Comparison of ENCODE assay signal across 26 mouse cellular contexts in the genomic region with DNA sequence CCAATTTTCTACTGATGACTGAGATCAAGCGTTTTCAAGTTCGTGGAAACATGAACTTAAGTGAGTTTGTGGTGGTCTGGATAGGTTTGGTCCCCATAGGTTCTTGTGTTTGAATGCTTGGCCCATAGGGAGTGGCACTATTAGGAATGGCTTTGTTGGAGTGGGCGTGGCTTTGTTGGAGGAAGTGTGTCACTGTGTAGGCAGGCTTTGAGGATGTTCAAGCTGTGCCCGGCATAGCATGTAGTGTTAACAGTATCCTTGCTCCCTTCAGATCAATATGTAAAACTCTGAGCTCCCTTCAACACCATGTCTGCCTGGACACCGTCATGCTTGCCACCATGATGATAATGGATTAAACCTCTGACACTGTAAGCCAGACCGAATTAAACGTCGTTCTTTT.
"Had no signal": no experiment of that assay in that cellular context is flagged by ENCODE, and none has a peak within 500 bp of the region (broad histone marks: within the 10 kb centered on the region; RNA-seq: fewer than 3 reads in every experiment).

No protein-coding gene starts in this region.

- H3K4me1 ChIP-seq: embryonic facial prominence, embryonic 13.5 days had no signal

- H3K36me3 ChIP-seq: embryonic facial prominence, embryonic 10.5 days; embryonic facial prominence, embryonic 12.5 days; embryonic facial prominence, embryonic 13.5 days; embryonic facial prominence, embryonic 15.5 days; forebrain, embryonic 10.5 days; forebrain, embryonic 12.5 days; forebrain, embryonic 15.5 days; heart, embryonic 10.5 days; heart, embryonic 12.5 days had no signal

- H3K27me3 ChIP-seq: embryonic facial prominence, embryonic 12.5 days; embryonic facial prominence, embryonic 13.5 days; embryonic facial prominence, embryonic 15.5 days; forebrain, embryonic 12.5 days; forebrain, embryonic 13.5 days; forebrain, embryonic 15.5 days; heart, embryonic 12.5 days had no signal

- H3K27ac ChIP-seq: embryonic facial prominence, embryonic 10.5 days; embryonic facial prominence, embryonic 12.5 days; embryonic facial prominence, embryonic 13.5 days; embryonic facial prominence, embryonic 15.5 days; forebrain, embryonic 10.5 days; forebrain, embryonic 12.5 days; forebrain, embryonic 13.5 days; forebrain, embryonic 15.5 days; gastrocnemius, adult 2 months; heart, embryonic 10.5 days had no signal

- H3K4me3 ChIP-seq: embryonic facial prominence, embryonic 10.5 days; embryonic facial prominence, embryonic 12.5 days; embryonic facial prominence, embryonic 13.5 days; embryonic facial prominence, embryonic 15.5 days; erythroblast, embryonic 14.5 days; forebrain, embryonic 10.5 days; forebrain, embryonic 12.5 days; forebrain, embryonic 13.5 days; forebrain, embryonic 15.5 days; gastrocnemius, adult 2 months; heart, embryonic 10.5 days; heart, embryonic 12.5 days had no signal

- ATAC-seq: forebrain, embryonic 13.5 days; forebrain, embryonic 14.5 days; forebrain, embryonic 15.5 days; forebrain, embryonic 16.5 days; forebrain, postnatal 0 days had no signal

- DNase-seq: cerebellum, adult 9-11 months; cerebellum, postnatal 10 days; cerebellum, postnatal 14 days; cerebellum, postnatal 25 days; cerebellum, postnatal 36 days; embryo, embryonic 11 days; forebrain, postnatal 0 days; gastrocnemius, adult 2 months; gastrocnemius, postnatal 10 days; gastrocnemius, postnatal 14 days; gastrocnemius, postnatal 25 days; gastrocnemius, postnatal 36 days; heart, adult 18-20 months had no signal

- H3K9ac ChIP-seq: embryonic facial prominence, embryonic 12.5 days; embryonic facial prominence, embryonic 13.5 days; embryonic facial prominence, embryonic 15.5 days; forebrain, embryonic 12.5 days; forebrain, embryonic 13.5 days; forebrain, embryonic 15.5 days; forebrain, postnatal 0 days; heart, embryonic 12.5 days had no signal
